Mouse (Mus musculus) heart, embryonic 13.5 days (tissue): ENCODE results near the gene Htr2b. TPM values are rescaled to one million over a fixed set of nuclear protein-coding genes. Genes with fewer than 3 reads are reported as not detected.

Source experiments
- ATAC-seq: fragments of 200-750 bp; cut with Nextera tagmentation; 2 replicates; pipeline ENCODE4 v1.8.0; 2017; ENCODE audit warnings: moderate TSS enrichment; ENCODE audit not compliant: insufficient number of reproducible peaks, low FRiP score, low TSS enrichment; ENCODE audit errors: extremely low read depth
- H3K27ac ChIP-seq: fragments of 300-500 bp; sonication (generic); replicated peaks from 2 replicates; pipeline ENCODE4 v1.5.1; 2015; ENCODE audit warnings: moderate library complexity, mild to moderate bottlenecking, inconsistent platforms
- H3K27me3 ChIP-seq: fragments of 300-500 bp; sonication (generic); replicated peaks from 2 replicates; pipeline ENCODE4 v1.6.1; 2015; ENCODE audit warnings: mild to moderate bottlenecking, inconsistent platforms
- H3K36me3 ChIP-seq: fragments of 300-500 bp; sonication (generic); 2 replicates; pipeline ENCODE4 v1.6.1; 2015; ENCODE audit warnings: mild to moderate bottlenecking, inconsistent platforms
- H3K4me1 ChIP-seq: fragments of 300-500 bp; sonication (generic); 2 replicates; pipeline ENCODE4 v1.6.1; 2015; ENCODE audit warnings: inconsistent platforms
- H3K4me2 ChIP-seq: fragments of 300-500 bp; sonication (generic); 2 replicates; pipeline ENCODE4 v1.6.1; 2015; ENCODE audit warnings: inconsistent platforms, mild to moderate bottlenecking, moderate library complexity
- H3K4me3 ChIP-seq: fragments of 300-500 bp; sonication (generic); 2 replicates; pipeline ENCODE4 v1.5.1; 2015; ENCODE audit warnings: moderate library complexity, mild to moderate bottlenecking, inconsistent platforms
- H3K9ac ChIP-seq: fragments of 300-500 bp; sonication (generic); 2 replicates; pipeline ENCODE4 v1.6.1; 2015; ENCODE audit warnings: inconsistent platforms, mild to moderate bottlenecking, moderate library complexity
- H3K9me3 ChIP-seq: fragments of 300-500 bp; sonication (generic); 2 replicates; pipeline ENCODE4 v1.6.1; 2016; ENCODE audit warnings: inconsistent platforms
- WGBS: fragments of 180-500 bp; shearing (Covaris S2); methylation state at CpG from one replicate; pipeline ENCODE4 v1.1.7; 2015; ENCODE audit warnings: mixed read lengths; 5-methylcytosine and 5-hydroxymethylcytosine counted together
- polyA plus RNA-seq: library from polyadenylated mRNA; unstranded; fragments of >200 nt; fragmentation: Nextera tagmentation; extraction: Ambion mirVana; gene quantifications from 2 replicates; pipeline ENCODE4 v1.2.1, GENCODE M21; 2015

Gene Htr2b
- polyA plus RNA-seq, 1 experiment from 2014 or later, result 0.20 TPM

GRCm38 (mm10) chr1:86147557-86147956, 35.8 kb upstream of the Htr2b start:
- no peaks in the 10 kb centered on the region for H3K9me3 ChIP-seq
- 66% methylated on average over 5 of the region's 5 CpGs for WGBS
- H3K27ac ChIP-seq, result no peak overlapping the region
- 0 out of 2 replicates have a peak, but pooled peaks cover 2% of the 10 kb centered on the region for H3K36me3 ChIP-seq
- H3K4me3 ChIP-seq, result no peak overlapping the region
- H3K9ac ChIP-seq, result no peak overlapping the region
- no peak overlapping the region for H3K4me2 ChIP-seq
- H3K27me3 ChIP-seq, result no peaks in the 10 kb centered on the region
- no peak for ATAC-seq
- 0 out of 2 replicates have a peak, but pooled peaks cover 7% of the 10 kb centered on the region for H3K4me1 ChIP-seq

GRCm38 (mm10) chr1:86146293-86146692, 34.5 kb upstream of the Htr2b start:
- 81% methylated on average over 5 of the region's 5 CpGs for WGBS
- Histone ChIP-seq H3K4me1 (0 out of 2 replicates have a peak, but pooled peaks cover 11% of the 10 kb centered on the region), H3K27ac (no peak overlapping the region), H3K36me3 (peaks cover 7% of the 10 kb centered on the region; the same call in 1 of the 2 replicates), H3K9ac (no peak overlapping the region), H3K27me3 (no peaks in the 10 kb centered on the region), H3K9me3 (no peaks in the 10 kb centered on the region), H3K4me2 (no peak overlapping the region), H3K4me3 (no peak overlapping the region)
- ATAC-seq, result no peak

GRCm38 (mm10) chr1:86144001-86144944, 32.5 kb upstream of the Htr2b start:
- 0 out of 2 replicates have a peak overlapping the region, but pooled peaks have one; percentile 3 for H3K9ac ChIP-seq
- no peak overlapping the region for H3K4me2 ChIP-seq
- WGBS, result 75% methylated on average over 21 of the region's 21 CpGs
- peaks cover 24% of the 10 kb centered on the region for H3K36me3 ChIP-seq
- H3K27ac ChIP-seq, result peak overlapping the region; percentile 70
- no peaks in the 10 kb centered on the region for H3K9me3 ChIP-seq
- 0 out of 2 replicates have a peak, but pooled peaks cover 4% of the 10 kb centered on the region for H3K4me1 ChIP-seq
- no peaks in the 10 kb centered on the region for H3K27me3 ChIP-seq
- no peak for ATAC-seq
- H3K4me3 ChIP-seq, result no peak overlapping the region

- Histone ChIP-seq H3K36me3 (peaks cover 35% of the 10 kb centered on the region), H3K9ac (0 out of 2 replicates have a peak overlapping the region, but pooled peaks have one; percentile 3), H3K4me1 (0 out of 2 replicates have a peak, but pooled peaks cover 4% of the 10 kb centered on the region), H3K4me2 (no peak overlapping the region), H3K27me3 (no peaks in the 10 kb centered on the region), H3K4me3 (no peak overlapping the region), H3K27ac (peak overlapping the region; percentile 70), H3K9me3 (no peaks in the 10 kb centered on the region)
- ATAC-seq, result no peak
- 69% methylated on average over 4 of the region's 4 CpGs for WGBS
Observed at GRCm38 (mm10) chr1:86143165-86143564, 31.4 kb upstream of the Htr2b start.

GRCm38 (mm10) chr1:86141081-86141480, 29.3 kb upstream of the Htr2b start:
- no peak overlapping the region for H3K4me3 ChIP-seq
- H3K4me1 ChIP-seq, result 0 out of 2 replicates have a peak, but pooled peaks cover 4% of the 10 kb centered on the region
- no peak overlapping the region for H3K4me2 ChIP-seq
- peaks cover 54% of the 10 kb centered on the region for H3K36me3 ChIP-seq
- no peaks in the 10 kb centered on the region for H3K27me3 ChIP-seq
- H3K27ac ChIP-seq, result no peak overlapping the region
- H3K9me3 ChIP-seq, result no peaks in the 10 kb centered on the region
- no peak for ATAC-seq
- 78% methylated on average over 3 of the region's 3 CpGs for WGBS
- H3K9ac ChIP-seq, result no peak overlapping the region

GRCm38 (mm10) chr1:86135315-86135714, 23.5 kb upstream of the Htr2b start:
- no peak for ATAC-seq
- no peak overlapping the region for H3K9ac ChIP-seq
- H3K27me3 ChIP-seq, result no peaks in the 10 kb centered on the region
- H3K36me3 ChIP-seq, result peaks cover 94% of the 10 kb centered on the region
- no peak overlapping the region for H3K4me2 ChIP-seq
- no peaks in the 10 kb centered on the region for H3K4me1 ChIP-seq
- no peaks in the 10 kb centered on the region for H3K9me3 ChIP-seq
- no peak overlapping the region for H3K4me3 ChIP-seq
- WGBS, result 92% methylated on average over 6 of the region's 6 CpGs
- H3K27ac ChIP-seq, result no peak overlapping the region

- no peak for ATAC-seq
- Histone ChIP-seq H3K27me3 (no peaks in the 10 kb centered on the region), H3K36me3 (peaks cover 93% of the 10 kb centered on the region), H3K4me2 (no peak within 1 kb of the TSS), H3K27ac (no peak within 1 kb of the TSS), H3K9me3 (no peaks in the 10 kb centered on the region), H3K4me1 (no peaks in the 10 kb centered on the region), H3K9ac (no peak within 1 kb of the TSS), H3K4me3 (no peak within 1 kb of the TSS)
- 91% methylated on average over 4 of the region's 4 CpGs for WGBS
Observed at GRCm38 (mm10) chr1:86133337-86133736, 21.6 kb upstream of the Htr2b start, which contains the start of gene Gm21972. Gene Gm21972, plus strand, starts transcription at chr1:86133637.

- no peaks in the 10 kb centered on the region for H3K4me1 ChIP-seq
- WGBS, result 98% methylated on average over 2 of the region's 2 CpGs
- H3K36me3 ChIP-seq, result peaks cover 93% of the 10 kb centered on the region
- H3K27me3 ChIP-seq, result no peaks in the 10 kb centered on the region
- no peak for ATAC-seq
- no peaks in the 10 kb centered on the region for H3K9me3 ChIP-seq
- H3K27ac ChIP-seq, result no peak overlapping the region
- no peak overlapping the region for H3K4me2 ChIP-seq
- no peak overlapping the region for H3K4me3 ChIP-seq
- no peak overlapping the region for H3K9ac ChIP-seq
Observed at GRCm38 (mm10) chr1:86126036-86126435, 14.3 kb upstream of the Htr2b start.

GRCm38 (mm10) chr1:86119549-86119948, 7.8 kb upstream of the Htr2b start:
- 86% methylated on average over 4 of the region's 4 CpGs for WGBS
- Histone ChIP-seq H3K9me3 (no peaks in the 10 kb centered on the region), H3K27ac (no peak overlapping the region)

GRCm38 (mm10) chr1:86114141-86114540, 2.4 kb upstream of the Htr2b start:
- ATAC-seq, result no peak
- no peaks in the 10 kb centered on the region for H3K27me3 ChIP-seq
- H3K4me1 ChIP-seq, result no peaks in the 10 kb centered on the region
- no peak overlapping the region for H3K4me2 ChIP-seq
- H3K9me3 ChIP-seq, result no peaks in the 10 kb centered on the region
- H3K4me3 ChIP-seq, result no peak overlapping the region
- peaks cover 44% of the 10 kb centered on the region for H3K36me3 ChIP-seq
- 92% methylated on average over 3 of the region's 3 CpGs for WGBS
- no peak overlapping the region for H3K9ac ChIP-seq
- no peak overlapping the region for H3K27ac ChIP-seq

More at GRCm38 (mm10) chr1:86119549-86119948, 7.8 kb upstream of the Htr2b start:
- no peak overlapping the region for H3K4me3 ChIP-seq
- H3K4me2 ChIP-seq, result no peak overlapping the region
- H3K9ac ChIP-seq, result no peak overlapping the region
- ATAC-seq, result no peak
- H3K27me3 ChIP-seq, result no peaks in the 10 kb centered on the region
- H3K36me3 ChIP-seq, result peaks cover 87% of the 10 kb centered on the region
- H3K4me1 ChIP-seq, result no peaks in the 10 kb centered on the region

GRCm38 (mm10) chr1:86105054-86105453, 6.7 kb downstream of the Htr2b start:
- Histone ChIP-seq H3K9me3 (no peaks in the 10 kb centered on the region), H3K9ac (no peak overlapping the region), H3K4me1 (no peaks in the 10 kb centered on the region), H3K27ac (no peak overlapping the region), H3K4me3 (no peak overlapping the region), H3K36me3 (peaks cover 39% of the 10 kb centered on the region), H3K4me2 (no peak overlapping the region), H3K27me3 (no peaks in the 10 kb centered on the region)
- WGBS, result 96% methylated on average over 1 of the region's 1 CpGs
- ATAC-seq, result no peak
